Mouse (Mus musculus) c-Kit-positive CD71-positive TER-119-negative erythroid progenitor cells, embryonic 14.5 days (primary cell): ENCODE results near the gene Atp8b4.

Experiments
- DNase-seq: peaks from one replicate; pipeline ENCODE4 v3.0.0-alpha.2; 2013; ENCODE audit warnings: low read depth

Gene Atp8b4

GRCm38 (mm10) chr2:126284071-126284470 is 216.4 kb downstream of the Atp8b4 start:
- no peak for DNase-seq

- no peak for DNase-seq
Observed at GRCm38 (mm10) chr2:126283086-126283485, 217.4 kb downstream of the Atp8b4 start.

- no peak for DNase-seq
Observed at GRCm38 (mm10) chr2:126275511-126275910, 225.0 kb downstream of the Atp8b4 start.

GRCm38 (mm10) chr2:126274826-126275405 is 225.6 kb downstream of the Atp8b4 start:
- DNase-seq, result no peak

- DNase-seq, result no peak
Observed at GRCm38 (mm10) chr2:126274311-126274710, 226.2 kb downstream of the Atp8b4 start.
